Mouse (Mus musculus): ENCODE measurements around the gene Gemin7.

Gemin7 gene

DNA sequence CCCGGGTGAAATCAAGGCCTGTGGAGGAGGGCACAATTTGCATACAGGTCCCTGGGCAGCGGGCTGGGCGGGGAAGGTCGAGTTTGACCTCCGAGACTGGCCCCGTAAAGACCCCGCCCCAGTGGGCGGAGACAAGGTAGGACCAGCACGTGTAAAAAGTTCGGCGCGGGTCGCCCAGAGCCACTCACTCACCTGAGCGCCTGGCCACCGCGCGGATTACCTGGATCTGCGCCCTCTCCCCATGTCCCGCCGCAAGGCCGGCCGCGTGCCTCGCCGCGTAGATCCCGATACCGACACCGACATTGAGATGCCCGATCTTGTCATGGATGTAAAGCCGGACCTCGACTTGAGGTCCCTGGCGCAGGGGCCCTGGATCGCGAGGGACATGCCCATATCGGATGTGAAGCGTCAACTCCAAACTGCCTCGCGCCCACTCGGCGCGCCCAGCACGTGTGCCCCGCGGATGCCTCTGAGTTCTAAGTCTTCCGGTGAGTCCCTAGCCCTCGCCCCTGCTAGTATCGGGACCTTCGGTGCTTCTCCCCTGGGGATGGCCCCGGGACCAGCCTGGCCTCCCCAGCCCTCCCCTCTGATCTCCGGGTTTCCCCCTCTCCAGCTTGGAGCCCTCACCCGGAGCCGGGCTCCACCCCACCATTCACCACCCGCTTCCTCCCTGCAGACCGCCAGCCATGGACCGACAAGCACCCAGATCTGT lies at the start of gene Gemin7, which contains the start of gene Zfp296:
Gemin7 (minus strand) TSS at position 455 of the 712 bp plus-strand sequence.
Zfp296 (plus strand) TSS at position 147 of the 712 bp plus-strand sequence.
- WGBS, result 2% methylated on average over 55 of the region's 56 CpGs

DNA sequence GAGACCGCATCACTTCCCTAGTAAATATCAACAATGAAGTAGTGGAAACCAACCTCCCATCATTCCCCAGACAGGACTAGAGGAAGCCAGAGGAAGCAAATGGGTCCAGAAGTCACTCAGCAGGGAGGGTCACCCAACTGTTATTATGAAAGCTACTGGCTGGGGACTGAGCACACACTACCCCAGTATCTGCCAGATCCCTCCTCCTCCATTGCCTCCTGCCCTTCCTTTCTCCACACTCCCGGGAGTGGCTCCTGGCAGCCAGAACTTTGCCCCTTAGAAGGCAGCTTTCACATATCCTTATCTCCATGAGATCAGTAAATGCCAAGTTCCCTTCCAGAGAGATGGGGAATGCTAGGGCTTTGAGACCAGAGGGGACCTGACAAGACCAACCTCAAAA lies 46.0 kb upstream of the Gemin7 start:
- 79% methylated on average over 2 of the region's 2 CpGs for WGBS

DNA sequence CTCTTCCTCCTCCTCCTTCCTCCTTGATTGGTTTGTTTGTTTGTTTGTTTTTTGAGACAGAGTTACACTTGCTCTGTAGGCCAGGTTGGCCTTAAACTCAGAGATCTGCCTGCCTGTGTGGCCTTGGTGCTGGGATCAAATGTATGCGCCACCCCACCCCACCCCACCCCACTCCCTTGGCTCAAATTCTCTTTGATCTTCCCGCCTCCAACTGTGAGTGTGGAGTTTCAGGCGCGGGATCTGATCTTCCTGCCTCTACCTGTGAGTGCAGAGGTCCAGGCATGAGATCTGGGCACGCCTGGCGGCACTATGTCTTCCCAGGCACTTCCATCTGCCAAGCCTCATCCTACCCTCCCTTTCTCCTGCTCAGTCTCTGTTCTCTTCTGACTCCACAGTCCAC lies 44.8 kb upstream of the Gemin7 start:
- WGBS, result 89% methylated on average over 6 of the region's 6 CpGs

DNA sequence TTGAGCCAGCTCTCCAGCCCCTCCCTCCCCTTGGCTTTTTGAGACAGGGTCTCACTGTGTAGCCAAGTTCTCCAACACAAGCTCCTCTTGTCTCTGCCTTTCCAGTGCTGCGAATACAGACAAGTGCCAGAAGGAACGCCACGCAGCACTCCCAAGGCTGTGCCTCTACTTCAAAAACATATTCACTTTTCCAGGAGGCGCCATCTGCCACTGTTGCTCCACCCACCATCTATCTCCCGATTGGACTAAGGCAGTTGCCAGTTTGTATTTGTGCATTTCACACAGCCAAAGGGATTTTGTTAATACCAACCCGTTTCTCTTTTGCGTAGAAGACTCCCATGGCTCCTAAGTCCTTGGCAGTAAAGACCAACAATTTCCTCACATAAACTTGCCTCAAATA lies 43.4 kb upstream of the Gemin7 start:
- 45% methylated on average over 7 of the region's 7 CpGs for WGBS

DNA sequence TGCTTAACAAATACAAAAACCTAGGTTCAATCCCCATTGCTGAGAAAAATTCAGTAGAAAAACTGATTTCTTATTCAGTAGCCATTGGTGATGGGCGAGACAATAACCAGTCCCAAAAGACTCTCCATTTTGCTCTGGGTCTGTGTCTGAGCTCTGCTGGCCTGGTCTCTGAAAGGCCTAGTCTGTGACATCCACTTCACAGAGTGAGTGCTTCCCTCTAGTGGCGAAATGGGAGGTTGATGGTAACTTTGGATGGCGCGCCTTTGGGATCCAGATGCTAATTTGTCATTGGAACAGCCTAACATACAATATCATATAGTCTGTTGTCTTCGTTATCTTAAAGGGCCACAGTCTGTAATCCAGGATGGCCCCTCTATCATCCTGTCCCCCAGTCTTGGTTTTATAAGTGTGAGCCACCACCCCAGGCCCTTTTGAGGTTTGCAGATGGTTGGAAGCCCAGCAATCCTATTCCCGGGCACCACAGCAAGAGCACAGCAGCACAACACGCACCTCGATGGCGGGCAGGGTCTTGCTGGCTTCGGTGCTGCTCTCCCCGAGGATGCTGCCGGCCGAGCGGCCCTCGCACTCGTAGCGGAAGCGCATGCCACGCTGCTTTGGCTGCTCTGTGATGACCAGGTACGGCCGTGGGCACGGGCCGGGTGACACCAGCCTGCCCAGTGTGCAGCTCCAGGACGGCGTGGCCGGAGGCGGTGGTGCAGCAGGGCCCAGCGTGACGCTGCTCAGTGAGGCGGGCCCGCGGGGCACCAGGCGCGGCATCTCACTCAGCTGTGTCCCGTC lies 41.8 kb upstream of the Gemin7 start:
- WGBS, result 26% methylated on average over 35 of the region's 35 CpGs

DNA sequence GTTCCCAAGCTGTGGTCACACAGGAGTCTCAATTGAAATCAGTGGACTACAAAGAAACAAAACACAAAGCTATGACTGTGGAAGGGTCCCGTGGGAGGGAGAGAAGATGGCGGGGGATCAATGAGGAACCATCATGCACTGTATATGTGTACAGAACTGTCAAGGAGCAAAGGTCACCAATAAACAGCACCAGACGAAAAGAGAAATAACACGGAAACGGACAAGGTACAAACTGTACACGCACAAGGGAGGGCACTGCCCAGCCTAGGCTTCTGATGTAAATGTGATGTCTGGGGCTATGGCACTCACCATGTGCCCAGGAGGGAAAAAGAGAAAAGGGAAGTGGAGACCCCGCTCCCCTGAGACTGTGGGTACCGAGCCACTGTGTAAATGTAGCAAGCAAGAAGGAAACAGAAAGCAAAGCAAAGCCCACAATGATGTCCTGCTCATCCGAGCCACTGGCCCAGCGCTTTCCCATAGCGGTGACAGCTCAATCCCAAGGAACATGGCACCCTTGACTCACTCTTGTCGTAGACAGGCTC lies 37.7 kb upstream of the Gemin7 start:
- 90% methylated on average over 12 of the region's 12 CpGs for WGBS

DNA sequence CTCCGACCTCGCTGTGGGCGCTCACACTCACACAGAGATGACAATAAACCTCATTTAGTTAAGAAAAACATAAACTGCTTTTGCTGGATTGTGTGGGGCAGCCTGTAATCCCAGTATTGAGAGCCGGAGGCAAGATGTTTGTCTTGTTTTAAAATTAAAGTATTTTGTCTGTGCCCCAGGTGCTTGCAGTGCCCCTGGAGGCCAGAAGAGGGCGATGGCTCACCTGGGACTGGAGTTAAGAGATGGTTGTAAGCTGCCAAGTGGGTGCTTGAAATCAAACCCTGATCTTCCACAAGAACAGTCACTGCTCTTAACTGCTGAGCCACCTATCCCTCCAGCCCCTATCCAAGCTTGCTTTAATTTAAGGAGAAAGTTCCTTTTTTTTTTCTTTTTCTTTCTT lies 33.6 kb upstream of the Gemin7 start:
- 76% methylated on average over 5 of the region's 5 CpGs for WGBS

DNA sequence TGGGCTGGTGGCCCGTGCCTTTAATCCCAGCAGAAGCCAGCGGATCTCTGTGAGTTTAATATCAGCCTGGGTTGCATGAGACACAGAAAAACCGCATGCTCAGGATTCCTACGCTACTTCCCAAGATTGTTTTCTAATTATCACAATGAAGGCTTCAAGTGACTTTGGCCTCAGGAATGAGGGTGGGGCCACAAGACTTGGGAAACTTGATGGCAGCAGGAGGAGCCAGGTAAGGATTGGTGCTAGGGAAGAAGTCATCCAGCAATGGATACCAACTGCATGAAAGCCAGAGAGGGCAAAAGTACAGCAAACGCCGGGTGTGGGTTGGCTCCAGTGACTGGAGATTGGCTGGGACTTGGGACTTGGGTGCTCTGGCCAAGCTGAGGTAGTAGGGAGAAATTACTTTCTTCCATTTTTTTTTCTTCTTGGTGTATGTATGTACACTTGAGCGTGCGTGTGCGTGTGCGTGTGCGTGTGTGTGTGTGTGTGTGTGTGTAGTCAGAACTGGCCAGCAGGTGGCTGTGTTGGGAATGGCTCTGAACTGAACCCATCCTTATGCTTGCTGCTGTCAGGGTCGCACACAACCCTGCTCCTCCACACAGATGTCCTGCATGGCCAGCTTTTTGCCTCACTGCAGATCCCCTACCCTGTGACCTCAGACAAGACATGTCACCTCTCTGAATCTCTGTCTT lies 32.4 kb upstream of the Gemin7 start:
- 92% methylated on average over 12 of the region's 12 CpGs for WGBS

DNA sequence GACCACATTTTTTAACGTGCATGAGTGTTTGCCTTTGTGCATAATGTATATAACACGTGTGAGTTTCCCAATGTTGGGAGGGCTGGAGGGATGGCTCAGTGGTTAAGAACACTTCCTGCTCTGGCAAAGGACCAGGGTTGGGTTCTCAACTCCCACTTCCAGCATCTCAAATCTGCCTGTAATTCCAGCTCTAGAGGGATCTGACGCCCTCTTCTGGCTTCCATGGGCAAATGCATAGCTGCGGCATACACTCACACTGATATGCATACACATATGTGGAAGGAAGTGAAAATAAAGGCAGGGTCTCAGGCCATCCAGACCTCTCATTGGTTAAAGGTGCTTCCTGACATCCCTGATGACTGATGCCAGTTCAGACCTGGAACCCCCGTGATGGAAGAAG lies 29.9 kb upstream of the Gemin7 start:
- WGBS, result 91% methylated on average over 5 of the region's 5 CpGs

DNA sequence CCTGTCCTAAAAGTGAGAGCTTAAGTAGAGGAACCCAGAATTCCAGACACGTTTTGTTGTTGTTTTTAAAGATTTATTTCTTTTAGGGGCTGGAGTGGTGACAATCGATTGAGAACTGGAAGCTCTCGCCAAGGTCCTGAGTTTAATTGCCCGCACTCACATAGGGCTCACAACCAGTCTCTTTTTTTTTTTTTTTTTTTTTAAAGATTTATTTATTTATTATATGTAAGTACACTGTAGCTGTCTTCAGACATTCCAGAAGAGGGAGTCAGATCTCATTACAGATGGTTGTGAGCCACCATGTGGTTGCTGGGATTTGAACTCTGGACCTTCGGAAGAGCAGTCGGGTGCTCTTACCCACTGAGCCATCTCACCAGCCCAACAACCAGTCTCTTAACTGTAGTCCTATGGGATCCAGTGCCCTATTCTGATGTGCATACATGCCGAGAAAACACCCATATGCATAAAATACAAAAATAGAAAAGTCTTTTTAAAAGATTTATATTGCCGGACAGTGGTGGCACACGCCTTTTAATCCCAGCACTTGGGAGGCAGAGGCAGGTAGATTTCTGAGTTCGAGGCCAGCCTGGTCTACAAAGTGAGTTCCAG lies 27.3 kb upstream of the Gemin7 start:
- WGBS, result 48% methylated on average over 10 of the region's 10 CpGs

DNA sequence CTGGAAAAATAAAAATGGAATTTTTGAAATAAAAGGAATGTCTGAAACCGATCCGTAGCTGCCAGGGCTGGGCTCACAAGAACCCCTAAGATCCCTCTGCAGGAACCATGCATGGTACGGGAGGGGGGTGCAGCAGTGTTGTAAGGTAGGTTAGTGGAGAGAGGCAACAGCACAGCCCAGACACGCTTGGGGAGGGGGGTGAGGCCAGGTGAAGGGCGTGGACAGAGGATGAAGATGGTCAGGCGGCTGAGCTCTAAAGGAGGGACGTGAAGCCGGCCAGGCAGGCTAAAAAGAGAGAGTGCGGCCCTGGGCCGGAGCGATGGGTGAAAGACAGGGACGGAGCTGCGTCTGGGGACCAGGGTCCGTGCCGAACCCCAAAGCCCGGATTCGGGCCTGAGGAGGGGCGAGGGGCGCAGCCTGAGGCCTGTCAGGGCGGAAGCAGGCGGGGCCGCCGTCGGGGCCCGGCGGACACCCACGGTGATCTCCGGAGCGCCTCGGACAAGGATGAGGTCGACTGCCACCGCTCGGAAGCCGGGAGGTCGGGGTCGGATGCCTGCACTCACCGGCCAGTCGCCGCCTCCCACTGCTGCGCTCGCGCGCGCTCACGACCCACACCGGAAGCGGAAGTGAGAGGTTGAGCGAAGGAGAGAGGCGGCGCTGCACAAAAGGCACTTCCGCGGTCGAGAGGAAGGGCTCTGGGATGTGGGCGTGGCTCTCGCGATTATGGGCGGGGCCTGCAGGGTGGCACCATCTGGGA lies 26.6 kb upstream of the Gemin7 start, which contains the start of gene Clasrp:
Clasrp (minus strand) TSS at position 638 of the 757 bp plus-strand sequence.
- under 1% methylated on average over 57 of the region's 57 CpGs for WGBS

DNA sequence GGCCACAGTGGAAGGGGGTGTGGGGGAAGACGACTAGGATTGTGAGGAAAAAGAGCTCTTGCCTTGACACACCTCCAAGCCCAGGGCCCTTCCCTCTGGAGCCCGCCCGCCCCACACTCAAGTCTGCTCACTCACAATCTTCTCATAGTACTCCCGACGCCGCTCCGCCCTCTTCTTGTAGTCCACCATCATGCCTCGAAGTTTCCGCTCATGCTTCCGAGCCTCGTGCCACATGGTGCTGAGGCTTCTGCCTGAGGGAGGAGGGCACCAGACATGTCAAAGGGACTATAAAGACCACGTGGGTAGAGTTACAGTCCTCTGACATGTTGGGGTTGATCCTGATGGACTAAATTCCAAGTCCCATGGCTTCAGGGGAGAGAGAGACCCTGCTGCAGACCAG lies 25.7 kb upstream of the Gemin7 start:
- WGBS, result 75% methylated on average over 12 of the region's 12 CpGs

DNA sequence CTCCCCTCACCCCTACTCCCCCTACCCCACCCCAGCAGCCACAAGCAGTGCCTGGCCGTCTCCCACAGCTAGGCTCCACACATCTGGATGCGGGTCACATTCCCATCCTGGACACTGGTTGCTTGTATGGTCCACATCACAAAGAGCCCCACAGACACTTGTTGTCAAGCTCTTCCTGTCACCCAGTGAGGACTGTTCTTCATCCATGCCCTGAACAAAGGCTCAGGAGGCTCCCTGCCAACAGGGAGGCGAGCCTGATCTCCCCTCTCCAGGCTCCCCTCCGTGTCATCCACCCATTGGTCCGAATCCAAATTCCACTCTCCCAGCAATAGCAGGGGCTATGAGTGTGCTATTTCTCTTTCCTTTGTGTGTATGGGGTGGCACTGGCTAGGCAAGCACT lies 23.2 kb upstream of the Gemin7 start:
- 38% methylated on average over 5 of the region's 5 CpGs for WGBS

DNA sequence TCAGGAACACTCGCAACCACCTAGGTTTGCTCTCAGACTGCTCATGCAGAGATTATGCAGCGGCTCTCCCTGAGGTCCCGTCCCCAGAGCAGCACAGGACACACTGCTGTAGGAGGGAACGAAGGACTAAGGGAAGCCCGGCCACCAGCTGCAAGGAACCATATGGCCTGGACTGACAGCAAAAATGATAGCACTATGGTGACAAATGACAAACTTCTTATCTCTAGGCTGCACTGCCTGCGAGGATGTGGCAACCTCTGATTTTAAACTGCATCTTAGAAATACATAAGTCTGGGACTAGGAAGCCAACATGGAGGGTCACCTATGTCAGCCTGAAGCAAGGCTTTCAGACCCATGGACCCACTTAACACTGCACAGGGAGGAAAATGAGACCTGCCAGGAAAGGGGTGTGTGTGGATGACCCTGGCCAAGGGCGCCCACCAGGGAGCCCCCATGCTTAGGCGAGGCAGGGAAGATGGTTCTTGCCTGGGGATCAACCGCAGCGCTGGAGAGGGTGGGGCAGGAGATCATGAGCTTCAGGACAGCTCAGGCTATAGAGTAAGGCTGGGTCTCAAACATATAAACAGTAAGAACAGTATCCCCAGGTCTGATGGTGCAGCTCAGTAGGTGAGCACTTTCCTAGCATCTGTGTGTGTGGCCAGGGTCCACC lies 15.8 kb upstream of the Gemin7 start:
- WGBS, result 80% methylated on average over 10 of the region's 10 CpGs

DNA sequence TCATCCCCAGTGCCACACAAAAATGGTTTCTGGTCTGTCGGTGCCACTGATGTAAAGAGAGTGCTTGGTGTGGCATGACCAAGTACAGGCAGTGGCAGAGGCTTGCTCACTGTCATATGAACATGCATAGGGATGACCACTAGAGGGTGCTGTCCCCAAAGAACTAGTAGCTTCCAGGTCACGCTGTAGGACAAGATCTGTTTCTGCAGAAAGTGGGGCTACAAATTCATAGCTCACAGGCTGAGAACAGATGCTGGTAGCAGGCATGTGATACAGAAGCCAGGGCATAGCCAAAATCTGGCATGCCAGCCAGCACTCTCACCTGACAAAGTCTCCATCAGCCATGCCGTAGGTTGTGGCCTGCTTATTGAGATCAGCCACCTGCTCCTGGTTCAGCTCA lies 12.5 kb upstream of the Gemin7 start:
- WGBS, result 29% methylated on average over 3 of the region's 3 CpGs

DNA sequence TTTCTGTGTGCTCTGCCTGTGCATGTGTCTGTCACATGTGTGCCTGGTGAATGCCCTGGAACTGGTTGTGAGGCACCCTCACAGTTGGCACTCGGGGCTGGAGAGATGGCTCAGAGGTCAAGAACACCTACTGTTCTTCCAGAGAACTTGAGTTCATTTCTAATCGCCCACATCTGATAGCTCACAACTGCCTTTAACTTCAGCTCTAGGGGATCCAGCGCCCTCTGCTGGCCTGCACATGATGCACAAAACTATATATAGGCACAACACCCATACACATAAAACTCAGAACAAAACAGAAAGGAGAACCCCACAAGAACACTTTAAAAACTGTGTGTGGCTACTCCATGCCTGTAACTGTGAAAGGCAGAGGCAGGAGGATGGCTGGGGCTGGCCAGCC lies 11.8 kb upstream of the Gemin7 start:
- 33% methylated on average over 3 of the region's 3 CpGs for WGBS

DNA sequence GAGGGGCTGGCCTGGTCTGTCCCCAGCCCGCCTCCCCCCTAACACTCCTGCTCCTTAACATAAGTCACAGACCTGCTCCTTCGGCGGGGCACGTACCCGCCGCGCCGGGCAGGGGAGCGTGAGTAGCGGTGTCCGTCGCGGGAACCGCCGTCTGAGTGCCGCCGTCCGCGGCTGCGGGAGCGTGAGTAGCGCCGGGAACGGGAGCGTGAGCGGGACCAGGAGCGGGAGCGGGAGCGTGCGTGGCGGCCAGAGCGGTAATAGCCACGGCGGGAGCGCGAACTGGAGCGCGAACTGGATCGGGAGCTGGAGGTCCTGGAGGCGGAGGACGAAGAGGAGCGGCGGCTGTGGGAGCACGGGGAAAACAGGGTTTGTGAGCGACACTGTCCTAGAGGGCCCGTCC lies 8.9 kb upstream of the Gemin7 start:
- WGBS, result 84% methylated on average over 46 of the region's 46 CpGs

DNA sequence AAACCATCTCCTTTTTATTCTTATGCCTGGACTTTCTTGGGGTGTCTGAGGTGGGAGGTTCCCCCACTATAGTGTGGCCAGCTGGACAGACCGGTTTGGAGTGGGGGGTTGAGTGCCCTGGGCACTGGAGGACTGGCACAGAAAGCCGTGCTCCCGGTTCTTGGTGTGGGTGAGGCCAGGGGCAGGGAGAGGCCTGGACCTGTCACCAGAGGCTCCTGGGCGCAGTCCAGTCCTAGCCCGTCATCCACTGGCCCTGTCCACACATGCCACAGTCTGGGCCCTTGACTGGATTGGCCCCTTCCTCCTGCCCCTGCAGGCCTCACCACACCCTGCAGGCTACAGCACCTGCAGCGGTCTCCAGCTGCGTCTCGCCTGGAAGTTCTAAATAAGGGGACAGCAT lies 3.2 kb upstream of the Gemin7 start:
- 75% methylated on average over 8 of the region's 8 CpGs for WGBS

DNA sequence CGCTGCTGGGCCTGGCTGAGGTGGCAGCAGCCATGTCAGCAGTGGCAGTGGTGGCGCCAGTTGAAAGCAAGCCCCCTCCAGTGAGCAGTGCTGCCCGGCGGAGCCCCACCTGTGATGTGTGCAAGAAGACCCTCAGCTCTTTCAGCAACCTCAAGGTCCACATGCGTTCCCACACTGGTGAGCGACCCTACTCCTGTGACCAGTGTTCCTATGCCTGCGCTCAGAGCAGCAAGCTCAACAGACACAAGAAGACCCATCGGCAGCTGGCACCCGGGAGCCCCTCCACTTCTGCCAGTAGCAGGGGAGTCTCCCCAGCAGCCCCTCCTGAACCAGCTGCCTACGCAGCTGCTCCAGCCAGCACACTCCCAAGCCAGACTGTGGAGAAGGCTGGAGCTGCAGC lies 2.4 kb upstream of the Gemin7 start:
- 87% methylated on average over 10 of the region's 10 CpGs for WGBS

DNA sequence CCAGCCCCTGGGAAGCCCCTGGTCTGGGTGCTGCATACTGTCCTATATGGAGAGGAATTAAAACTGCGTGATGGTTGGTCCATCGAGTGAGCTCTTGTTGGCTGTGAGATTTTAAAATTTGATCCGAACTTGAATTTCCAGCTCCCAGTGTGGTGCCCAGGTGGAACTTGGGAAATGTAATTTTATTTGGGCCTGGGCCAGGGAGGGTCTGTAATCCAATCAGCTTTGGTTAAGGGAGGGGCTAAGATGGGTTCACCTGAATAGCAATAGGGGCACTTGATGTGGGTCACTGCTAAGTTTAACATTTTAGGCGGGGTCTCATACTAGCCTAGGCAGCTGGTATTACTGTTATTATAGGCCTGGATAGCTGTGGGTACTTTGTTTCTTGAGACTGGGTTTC lies 1.0 kb upstream of the Gemin7 start:
- WGBS, result 69% methylated on average over 4 of the region's 4 CpGs

Measured in cerebral cortex, adult 2 months (tissue).